Mouse (Mus musculus) heart, postnatal 0 days (tissue): ENCODE results near the gene Gck. TPM values are rescaled to one million over a fixed set of nuclear protein-coding genes. Genes with fewer than 3 reads are reported as not detected.
A peak's percentile ranks its signal among the peaks of the same experiment; 100 is the strongest.

ENCODE experiments used
- ATAC-seq: fragments of 200-750 bp; cut with Nextera tagmentation; 2 replicates; pipeline ENCODE4 v1.8.0; 2017; ENCODE audit warnings: low read depth, moderate number of reproducible peaks, moderate library complexity; ENCODE audit not compliant: insufficient read depth
- DNase-seq: peaks from one replicate; pipeline ENCODE4 v3.0.0-alpha.2; 2016; ENCODE audit warnings: low spot score
- H3K27ac ChIP-seq: fragments of 300-500 bp; sonication (generic); 2 replicates; pipeline ENCODE4 v1.5.1; 2014; ENCODE audit warnings: low read depth, mild to moderate bottlenecking
- H3K27me3 ChIP-seq: fragments of 300-500 bp; sonication (generic); 2 replicates; pipeline ENCODE4 v1.6.1; 2014; ENCODE audit warnings: low read length, mixed read lengths; ENCODE audit not compliant: control insufficient read depth, insufficient read depth
- H3K36me3 ChIP-seq: fragments of 300-500 bp; sonication (generic); replicated peaks from 2 replicates; pipeline ENCODE4 v1.6.1; 2014; ENCODE audit warnings: low read length, mixed read lengths; ENCODE audit not compliant: control insufficient read depth, insufficient read depth
- H3K4me1 ChIP-seq: fragments of 300-500 bp; sonication (generic); 2 replicates; pipeline ENCODE4 v1.6.1; 2014; ENCODE audit warnings: antibody characterized with exemption; ENCODE audit not compliant: control insufficient read depth, insufficient read depth
- H3K4me2 ChIP-seq: fragments of 300-500 bp; sonication (generic); 2 replicates; pipeline ENCODE4 v1.6.1; 2014; ENCODE audit warnings: low read depth, mild to moderate bottlenecking, low read length, moderate library complexity
- H3K4me3 ChIP-seq: fragments of 300-500 bp; sonication (generic); 2 replicates; pipeline ENCODE4 v1.5.1; 2014; ENCODE audit warnings: low read depth, low read length
- H3K9ac ChIP-seq: fragments of 300-500 bp; sonication (generic); replicated peaks from 2 replicates; pipeline ENCODE4 v1.6.1; 2014; ENCODE audit warnings: low read depth, low read length, mixed read lengths
- H3K9me3 ChIP-seq: fragments of 300-500 bp; sonication (generic); replicated peaks from 2 replicates; pipeline ENCODE4 v1.6.1; 2016; ENCODE audit warnings: low read length; ENCODE audit not compliant: control insufficient read depth
- CTCF ChIP-seq: IDR thresholded peaks from 2 replicates; pipeline ENCODE4 v1.5.1; 2016; ENCODE audit warnings: antibody characterized with exemption, control low read depth, low read depth
- EP300 ChIP-seq: IDR thresholded peaks from 2 replicates; pipeline ENCODE4 v1.6.1; 2016; ENCODE audit warnings: antibody characterized with exemption, low read depth
- WGBS: fragments of 180-500 bp; shearing (Covaris S2); extraction: QIAGEN DNeasy Blood & Tissue Kit; methylation state at CpG from one replicate; pipeline ENCODE4 v1.1.7; 2014; 5-methylcytosine and 5-hydroxymethylcytosine counted together
- polyA plus RNA-seq: library from polyadenylated mRNA; unstranded; fragments of >200 nt; fragmentation: Nextera tagmentation; extraction: Ambion mirVana; gene quantifications from 2 replicates; pipeline ENCODE4 v1.2.1, GENCODE M21; 2015
- total RNA-seq: library from RNA; depleted of rRNA; stranded (reverse); fragments of >200 nt; gene quantifications from 2 replicates; pipeline ENCODE4 v1.2.3, GENCODE M21; 2014; ENCODE audit warnings: low replicate concordance

Gene Gck
- total and polyA plus RNA-seq, 2 experiments from 2014 or later, result 0.71 TPM; not detected in 1

DNA sequence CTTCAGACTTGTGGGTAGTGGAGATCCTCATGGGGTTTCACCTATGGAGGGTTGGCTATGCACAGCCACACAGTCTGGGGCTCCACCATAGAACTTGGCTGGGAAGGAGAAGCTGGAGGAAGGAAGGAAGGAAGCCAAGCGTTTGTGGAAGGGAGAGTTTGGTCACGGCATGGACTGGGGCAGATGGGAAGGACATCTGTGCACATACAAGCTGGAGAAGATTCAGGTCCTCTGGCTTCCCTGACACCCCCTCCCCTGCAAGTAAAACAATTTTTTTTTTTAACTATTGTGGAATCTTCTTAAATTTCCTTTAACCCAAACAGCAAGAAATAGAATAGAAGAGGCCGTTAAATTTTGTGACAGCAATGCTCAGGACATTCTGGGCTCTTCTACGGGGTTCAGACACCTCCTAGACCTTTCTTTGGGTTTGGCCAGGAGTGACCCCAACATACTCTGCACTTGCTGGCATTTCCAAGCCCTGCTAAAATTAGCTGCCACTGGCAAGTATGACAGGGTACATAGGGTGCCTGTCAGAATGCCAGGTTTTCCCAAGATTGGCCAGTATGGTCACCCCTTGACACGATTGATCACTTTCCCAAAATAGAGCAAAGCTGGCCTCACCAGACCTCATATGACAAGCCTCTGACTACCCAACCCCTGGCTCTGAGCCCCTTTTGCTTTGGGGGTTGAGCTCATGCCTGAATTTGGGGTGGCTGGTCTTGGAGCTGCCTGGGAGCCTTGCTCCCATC, 34.3 kb downstream of the Gck start:
- DNase-seq (peak; percentile 67), ATAC-seq (peak; percentile 79)
- H3K9me3 ChIP-seq, result no peaks in the 10 kb centered on the region
- no peaks in the 10 kb centered on the region for H3K27me3 ChIP-seq
- no peak overlapping the region for H3K9ac ChIP-seq
- TF ChIP-seq EP300, result peak; percentile 86; the same call in 1 of the 2 replicates
- no peak for TF ChIP-seq CTCF
- 48% methylated on average over 5 of the region's 5 CpGs for WGBS
- peaks cover 28% of the 10 kb centered on the region for H3K4me1 ChIP-seq
- no peak overlapping the region for H3K4me3 ChIP-seq
- H3K36me3 ChIP-seq, result no peaks in the 10 kb centered on the region
- H3K27ac ChIP-seq, result 0 out of 2 replicates have a peak overlapping the region, but pooled peaks have one; percentile 37
- H3K4me2 ChIP-seq, result no peak overlapping the region

DNA sequence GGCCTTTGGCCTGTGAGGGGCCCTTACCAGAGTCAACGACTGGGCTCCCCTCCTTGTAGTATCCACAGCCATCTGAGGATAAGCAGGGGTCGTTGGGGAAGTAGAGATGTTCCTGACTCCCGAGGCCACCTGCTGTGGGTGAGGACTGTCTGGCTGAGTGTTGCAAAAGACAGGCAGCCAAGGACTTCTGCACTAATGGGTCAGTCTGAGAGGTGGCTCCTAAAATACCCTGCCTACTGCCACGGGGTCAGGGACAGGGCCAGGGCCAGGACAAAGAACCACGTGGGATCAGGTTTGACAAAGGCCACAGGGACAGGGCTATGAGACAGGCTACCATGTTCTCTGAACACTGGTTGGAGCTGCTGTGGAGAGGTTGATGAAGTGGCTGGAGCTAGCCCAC, 34.9 kb downstream of the Gck start:
- 52% methylated on average over 5 of the region's 5 CpGs for WGBS

DNA sequence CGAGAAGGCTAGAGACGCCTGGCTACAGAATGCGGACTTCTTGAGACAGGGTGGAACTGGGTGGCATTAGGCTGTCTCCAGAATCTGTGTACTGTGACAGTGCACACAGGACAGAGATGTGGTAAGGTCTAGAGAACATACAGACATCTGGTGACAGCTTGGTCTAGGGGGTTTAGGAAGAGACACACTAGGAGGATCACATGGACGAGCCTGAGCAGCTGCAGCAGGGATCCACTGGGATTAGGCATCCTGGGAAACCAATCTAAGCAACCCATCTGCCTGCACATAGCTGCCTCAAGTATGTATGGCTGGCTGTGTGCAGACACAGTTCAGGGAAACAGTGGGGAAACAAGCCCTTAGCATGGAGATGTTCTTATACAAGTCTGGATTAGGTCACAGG, 35.9 kb downstream of the Gck start:
- TF ChIP-seq EP300 (no peak), CTCF (no peak)
- H3K4me2 ChIP-seq, result no peak overlapping the region
- no peak for ATAC-seq
- H3K27ac ChIP-seq, result no peak overlapping the region
- 77% methylated on average over 4 of the region's 4 CpGs for WGBS
- H3K9me3 ChIP-seq, result no peaks in the 10 kb centered on the region
- no peak overlapping the region for H3K9ac ChIP-seq
- H3K27me3 ChIP-seq, result no peaks in the 10 kb centered on the region
- H3K4me1 ChIP-seq, result peaks cover 28% of the 10 kb centered on the region
- H3K4me3 ChIP-seq, result no peak overlapping the region
- DNase-seq, result no peak
- H3K36me3 ChIP-seq, result no peaks in the 10 kb centered on the region

More for the DNA sequence above, 34.9 kb downstream of the Gck start:
- DNase-seq (no peak), ATAC-seq (no peak)
- Histone ChIP-seq H3K9ac (no peak overlapping the region), H3K9me3 (no peaks in the 10 kb centered on the region), H3K27ac (no peak overlapping the region), H3K4me1 (peaks cover 28% of the 10 kb centered on the region), H3K27me3 (no peaks in the 10 kb centered on the region), H3K4me2 (no peak overlapping the region), H3K4me3 (no peak overlapping the region), H3K36me3 (no peaks in the 10 kb centered on the region)
- no peak for TF ChIP-seq EP300
- no peak for TF ChIP-seq CTCF

DNA sequence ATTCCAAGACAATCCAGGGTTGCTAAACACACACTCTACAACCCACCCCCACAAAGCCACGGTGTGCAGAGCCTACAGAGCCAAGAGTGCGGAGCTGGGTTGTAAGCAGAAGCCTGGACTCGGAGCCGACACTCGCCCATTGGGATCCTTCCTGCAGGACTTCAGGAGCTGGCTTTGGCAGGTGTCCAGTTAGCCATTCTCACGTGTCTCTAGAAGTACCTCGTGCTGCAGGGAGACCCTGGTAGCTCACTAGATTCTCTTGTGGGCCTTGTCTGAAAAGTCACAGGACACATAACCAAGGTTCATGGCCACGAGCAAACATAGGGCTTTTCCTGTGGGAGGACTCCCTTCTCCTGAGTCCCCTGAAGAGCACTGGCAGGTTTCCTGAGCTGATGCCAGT, 36.6 kb downstream of the Gck start:
- Histone ChIP-seq H3K4me2 (no peak overlapping the region), H3K9ac (no peak overlapping the region), H3K36me3 (no peaks in the 10 kb centered on the region), H3K9me3 (no peaks in the 10 kb centered on the region), H3K4me1 (peaks cover 28% of the 10 kb centered on the region), H3K27ac (no peak overlapping the region), H3K27me3 (no peaks in the 10 kb centered on the region), H3K4me3 (no peak overlapping the region)
- ATAC-seq (no peak), DNase-seq (no peak)
- 25% methylated on average over 8 of the region's 8 CpGs for WGBS
- TF ChIP-seq CTCF (no peak), EP300 (no peak)

DNA sequence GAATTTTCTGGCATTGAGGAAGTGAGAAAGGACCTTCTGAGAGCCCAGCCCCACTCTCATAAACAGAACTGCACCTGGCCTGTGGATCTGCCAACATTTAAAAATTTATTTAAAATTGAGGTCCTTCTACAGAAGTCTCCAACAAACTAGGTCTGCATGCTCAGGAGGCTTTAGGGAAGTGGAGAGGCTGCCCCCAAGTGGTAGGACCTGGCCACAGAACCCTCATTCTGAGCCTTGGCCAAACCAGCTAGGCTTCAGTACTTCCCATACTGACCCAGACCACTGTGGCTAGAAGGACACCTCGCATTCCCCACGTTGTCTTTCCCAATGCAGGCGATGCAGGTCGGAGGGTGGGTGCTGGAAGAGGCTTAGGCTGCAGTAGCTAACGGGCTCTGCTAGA, 37.2 kb downstream of the Gck start:
- H3K27ac ChIP-seq, result no peak overlapping the region
- H3K4me3 ChIP-seq, result no peak overlapping the region
- H3K4me1 ChIP-seq, result peaks cover 24% of the 10 kb centered on the region
- H3K36me3 ChIP-seq, result no peaks in the 10 kb centered on the region
- H3K9ac ChIP-seq, result no peak overlapping the region
- 18% methylated on average over 5 of the region's 5 CpGs for WGBS
- TF ChIP-seq CTCF (peak; percentile 84), EP300 (no peak)
- no peaks in the 10 kb centered on the region for H3K9me3 ChIP-seq
- DNase-seq (peak; percentile 52), ATAC-seq (peak; percentile 65)
- no peak overlapping the region for H3K4me2 ChIP-seq
- H3K27me3 ChIP-seq, result no peaks in the 10 kb centered on the region

DNA sequence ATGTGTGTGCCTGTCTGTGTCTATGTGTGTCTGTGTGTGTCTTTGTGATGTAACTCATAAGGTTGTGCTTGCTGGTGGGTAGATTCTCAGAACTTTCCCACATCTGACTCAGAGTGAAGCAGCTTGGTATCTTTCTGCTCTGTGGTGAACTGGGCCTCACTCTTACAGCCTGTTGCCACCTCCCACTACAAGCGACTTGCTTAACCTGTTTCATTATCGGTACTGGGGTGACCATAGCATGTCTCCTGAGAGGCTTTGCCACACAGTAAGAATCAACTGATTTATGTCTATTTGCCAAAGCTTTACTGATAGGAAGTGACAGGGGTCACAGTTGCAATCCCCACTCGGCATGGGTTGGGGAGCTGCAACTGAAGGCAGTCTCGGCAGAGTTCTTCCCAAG, 41.2 kb downstream of the Gck start:
- H3K4me2 ChIP-seq, result no peak overlapping the region
- no peak overlapping the region for H3K27ac ChIP-seq
- no peak overlapping the region for H3K4me3 ChIP-seq
- H3K9ac ChIP-seq, result no peak overlapping the region
- H3K9me3 ChIP-seq, result no peaks in the 10 kb centered on the region
- DNase-seq, result no peak
- no peaks in the 10 kb centered on the region for H3K27me3 ChIP-seq
- H3K36me3 ChIP-seq, result no peaks in the 10 kb centered on the region
- no peak for ATAC-seq
- TF ChIP-seq CTCF (no peak), EP300 (no peak)
- H3K4me1 ChIP-seq, result 0 out of 2 replicates have a peak, but pooled peaks cover 5% of the 10 kb centered on the region
- WGBS, result 62% methylated on average over 4 of the region's 4 CpGs
